Mouse (Mus musculus) CH12F3 (cell line): ENCODE measurements around the gene Hoxd13.

Experiments used
- in situ Hi-C: fragments of 300-500 bp; cut with MboI; formaldehyde crosslinking; loops from 2 replicates; pipeline ENCODE4 v1.14.3; 2020; ENCODE audit warnings: low sequenced_read_pairs

Hoxd13 gene

DNA sequence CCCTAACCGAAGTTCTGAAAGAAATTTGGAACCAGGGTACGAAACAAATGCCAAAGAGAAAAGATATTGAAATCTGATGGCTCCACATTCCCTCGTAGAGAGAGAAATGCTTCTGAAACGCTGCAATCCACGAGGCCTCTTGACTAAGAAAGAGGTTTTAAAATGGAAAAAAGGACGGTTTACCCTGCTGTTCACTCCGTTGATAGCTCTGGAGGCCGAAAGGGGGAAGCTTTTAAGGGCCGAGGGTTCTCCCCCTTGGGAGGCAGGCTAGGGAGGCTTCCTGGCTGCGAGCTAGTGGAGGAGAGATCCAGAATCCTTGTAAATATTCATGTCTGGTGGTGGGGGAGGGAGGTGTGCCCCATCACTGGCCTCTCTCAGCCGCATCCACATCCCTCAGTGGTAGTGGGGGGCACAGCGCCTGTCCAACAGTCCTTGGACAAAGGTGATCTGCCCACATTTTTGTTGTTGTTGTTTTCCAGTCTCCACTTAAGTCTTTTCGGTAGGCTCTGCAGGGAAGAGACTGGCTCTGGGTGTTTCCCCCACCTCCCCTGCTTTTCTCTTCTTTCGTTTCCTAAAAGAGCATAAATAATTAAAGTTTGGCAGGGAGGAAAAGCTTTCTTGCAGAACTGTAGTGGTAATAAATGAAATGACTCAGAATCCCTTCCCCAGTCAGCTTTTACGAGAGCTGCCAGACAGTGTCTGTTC lies 10.9 kb downstream of the Hoxd13 start, which contains the start of gene Hoxd11:
Gene Hoxd11, plus strand, starts transcription at position 667 of the 705 bp plus-strand sequence.
- in situ Hi-C loops: loop anchor here (25.0 kb wide), 1 partner anchor 633 kb away; no protein-coding TSS in a partner anchor

DNA sequence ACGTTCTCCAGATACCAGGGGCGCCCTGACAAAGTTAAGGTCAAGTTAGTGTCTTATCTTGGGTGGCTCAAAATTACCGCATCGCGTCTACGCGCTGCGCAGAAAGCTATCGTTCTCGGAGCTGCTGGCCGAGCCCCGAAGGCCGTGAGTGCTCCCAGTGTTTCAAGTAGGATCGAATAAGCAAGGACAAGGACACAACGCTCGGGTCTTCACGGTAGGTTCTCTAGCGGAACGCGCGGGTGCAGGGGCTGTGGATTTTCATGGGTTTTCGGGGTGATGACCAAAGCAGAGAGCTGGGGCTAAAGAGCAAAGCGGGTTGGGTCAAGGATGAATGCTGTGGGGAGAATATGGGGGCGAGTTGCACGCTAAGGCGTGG lies 11.5 kb downstream of the Hoxd13 start:
- in situ Hi-C loops: loop anchor here (25.0 kb wide), 1 partner anchor 633 kb away; no protein-coding TSS in a partner anchor

GRCm38 (mm10) chr2:74679980-74680379 lies 11.9 kb downstream of the Hoxd13 start:
- in situ Hi-C loops: loop anchor here (25.0 kb wide), 1 partner anchor 632 kb away; no protein-coding TSS in a partner anchor

DNA sequence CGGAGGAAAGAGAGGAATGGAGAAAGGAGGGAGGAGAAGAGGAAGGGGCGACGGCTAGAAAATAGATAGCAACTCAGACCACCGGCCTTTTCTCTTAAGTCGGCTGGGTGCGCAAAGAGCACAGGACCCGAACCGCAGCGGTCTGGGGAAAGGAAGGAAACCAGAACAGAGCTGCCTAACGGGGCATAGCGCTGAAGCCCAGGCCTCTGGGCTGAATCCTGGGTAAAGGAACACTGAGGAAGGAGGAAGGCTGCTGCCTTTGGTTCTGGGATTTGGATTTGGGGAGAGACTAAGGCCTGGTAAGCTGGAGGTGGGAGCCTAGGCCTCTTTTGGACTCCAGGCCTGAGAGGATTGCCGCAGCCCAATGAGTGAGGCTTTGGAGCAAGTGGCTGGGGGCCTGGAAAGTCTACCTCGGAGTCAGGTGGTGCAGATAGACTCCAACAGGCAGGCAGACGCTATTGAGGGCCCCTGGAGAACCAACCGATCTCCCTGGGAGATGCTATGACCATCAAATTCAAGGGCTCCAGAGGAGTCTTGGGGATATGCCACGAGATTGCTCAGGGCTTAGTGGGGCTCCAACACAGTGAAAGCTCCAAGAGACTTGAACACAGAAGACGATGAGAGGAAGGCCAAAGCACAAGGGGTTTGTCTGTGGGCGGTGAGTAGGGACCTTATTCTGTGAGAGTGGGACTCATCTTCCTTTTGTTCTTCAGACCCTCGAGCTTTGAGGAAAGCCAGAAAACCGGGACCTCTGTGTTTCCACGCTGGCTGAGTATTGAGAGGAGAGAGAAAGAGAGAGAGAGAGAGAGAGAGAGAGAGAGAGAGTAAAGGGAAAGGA lies 12.7 kb downstream of the Hoxd13 start:
- in situ Hi-C loops: loop anchor here (25.0 kb wide), 1 partner anchor 632 kb away; no protein-coding TSS in a partner anchor

DNA sequence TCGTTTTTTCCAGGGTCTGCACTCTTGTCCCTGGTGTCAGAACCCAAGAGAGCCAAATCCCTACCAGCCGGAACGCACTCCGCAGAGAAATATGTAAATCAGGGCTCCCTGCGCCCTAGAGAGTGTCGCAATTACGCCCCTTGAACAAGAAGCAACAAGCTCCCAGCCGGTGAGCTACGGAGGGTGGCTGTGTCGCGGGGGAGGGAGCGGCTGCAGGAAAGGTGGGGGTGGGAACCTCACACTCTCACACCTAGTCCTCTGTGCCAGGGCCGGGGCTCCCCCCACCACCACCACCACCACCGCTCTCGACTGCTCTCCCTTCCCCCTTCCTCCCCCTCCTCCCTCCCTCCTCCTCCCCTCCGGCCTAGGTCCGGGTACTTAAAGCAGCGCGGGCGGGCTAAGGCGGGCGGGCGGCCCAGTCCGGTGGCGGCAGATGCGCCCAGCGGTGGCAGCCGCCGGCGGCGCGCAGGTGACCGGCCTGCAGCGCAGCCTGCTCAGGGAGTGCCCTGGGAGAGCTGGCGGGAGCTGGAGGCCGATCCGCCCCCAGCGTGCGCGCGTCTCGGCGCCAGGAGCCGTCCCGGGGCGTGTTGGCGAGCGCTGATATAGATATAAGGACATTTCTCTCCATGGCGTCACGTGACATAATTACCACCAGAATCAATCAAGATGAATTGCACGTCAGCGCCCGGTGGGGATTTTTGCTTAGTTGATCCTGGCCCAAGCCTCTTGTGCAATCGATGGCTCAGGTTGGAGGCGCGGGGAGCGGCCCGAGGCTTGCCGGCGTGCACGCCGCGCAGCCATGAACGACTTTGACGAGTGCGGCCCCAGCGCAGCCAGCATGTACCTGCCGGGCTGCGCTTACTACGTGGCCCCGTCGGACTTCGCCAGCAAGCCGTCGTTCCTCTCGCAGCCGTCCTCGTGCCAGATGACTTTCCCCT lies 13.8 kb downstream of the Hoxd13 start:
- in situ Hi-C loops: loop anchor here (25.0 kb wide), 1 partner anchor 630 kb away; no protein-coding TSS in a partner anchor

DNA sequence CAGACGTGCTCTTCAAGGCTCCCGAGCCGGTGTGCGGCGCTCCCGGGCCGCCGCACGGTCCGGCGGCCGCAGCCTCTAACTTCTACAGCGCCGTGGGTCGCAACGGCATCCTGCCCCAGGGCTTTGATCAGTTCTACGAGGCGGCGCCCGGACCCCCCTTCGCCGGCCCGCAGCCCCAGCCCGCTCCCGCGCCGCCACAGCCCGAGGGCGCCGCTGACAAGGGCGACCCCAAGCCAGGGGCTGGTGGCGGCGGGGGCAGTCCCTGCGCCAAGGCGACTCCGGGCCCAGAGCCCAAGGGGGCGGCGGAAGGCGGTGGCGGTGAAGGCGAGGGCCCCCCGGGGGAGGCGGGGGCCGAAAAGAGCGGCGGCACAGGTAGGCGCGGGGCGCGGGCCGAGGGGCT lies 14.7 kb downstream of the Hoxd13 start:
- in situ Hi-C loops: loop anchor here (25.0 kb wide), 1 partner anchor 630 kb away; no protein-coding TSS in a partner anchor

- in situ Hi-C loops: loop anchor here (25.0 kb wide), 1 partner anchor 629 kb away; no protein-coding TSS in a partner anchor
Observed at GRCm38 (mm10) chr2:74683471-74683951, 15.4 kb downstream of the Hoxd13 start.

GRCm38 (mm10) chr2:74684106-74684505 lies 16.0 kb downstream of the Hoxd13 start:
- in situ Hi-C loops: loop anchor here (25.0 kb wide), 1 partner anchor 628 kb away; no protein-coding TSS in a partner anchor

- in situ Hi-C loops: loop anchor here (25.0 kb wide), 1 partner anchor 627 kb away; no protein-coding TSS in a partner anchor
Observed at GRCm38 (mm10) chr2:74685059-74685603, 17.0 kb downstream of the Hoxd13 start.

GRCm38 (mm10) chr2:74686301-74686987 lies 18.3 kb downstream of the Hoxd13 start:
- in situ Hi-C loops: loop anchor here (25.0 kb wide), 1 partner anchor 626 kb away; no protein-coding TSS in a partner anchor

DNA sequence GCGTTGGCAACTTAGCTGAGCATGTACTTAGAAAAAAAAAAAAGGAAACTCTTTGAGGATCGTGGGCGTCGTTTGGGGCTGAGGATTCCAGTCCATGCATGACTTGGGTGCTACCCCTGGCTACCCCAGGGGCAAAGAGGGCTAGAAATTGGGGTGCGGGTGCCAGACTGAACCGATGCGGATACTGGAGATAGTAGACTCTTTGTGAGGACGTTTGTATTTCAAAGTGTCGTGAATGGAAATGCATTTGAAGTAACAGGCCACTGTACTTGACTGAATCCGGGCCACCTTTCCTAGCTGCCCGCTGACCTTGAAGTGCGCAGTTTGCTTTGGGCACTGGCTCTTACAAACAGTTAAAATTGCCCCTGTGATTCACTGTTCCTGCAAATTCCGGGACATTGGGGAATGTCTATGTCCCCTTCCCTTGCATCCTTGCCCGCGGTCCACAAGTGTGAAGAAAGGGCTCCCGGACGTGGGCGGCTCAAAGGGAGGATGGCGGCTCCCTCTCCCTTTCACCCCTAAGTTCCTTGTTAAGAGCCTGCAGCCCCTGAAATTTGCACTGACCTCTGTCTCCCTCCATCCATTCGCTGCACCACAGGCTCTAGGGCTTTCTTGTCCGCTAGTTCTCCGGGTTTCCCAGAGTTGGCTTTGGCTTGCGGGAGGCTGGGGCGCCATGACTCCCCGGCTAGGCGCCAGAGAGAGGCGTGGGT lies 19.0 kb downstream of the Hoxd13 start:
- in situ Hi-C loops: loop anchor here (25.0 kb wide), 1 partner anchor 625 kb away; no protein-coding TSS in a partner anchor

DNA sequence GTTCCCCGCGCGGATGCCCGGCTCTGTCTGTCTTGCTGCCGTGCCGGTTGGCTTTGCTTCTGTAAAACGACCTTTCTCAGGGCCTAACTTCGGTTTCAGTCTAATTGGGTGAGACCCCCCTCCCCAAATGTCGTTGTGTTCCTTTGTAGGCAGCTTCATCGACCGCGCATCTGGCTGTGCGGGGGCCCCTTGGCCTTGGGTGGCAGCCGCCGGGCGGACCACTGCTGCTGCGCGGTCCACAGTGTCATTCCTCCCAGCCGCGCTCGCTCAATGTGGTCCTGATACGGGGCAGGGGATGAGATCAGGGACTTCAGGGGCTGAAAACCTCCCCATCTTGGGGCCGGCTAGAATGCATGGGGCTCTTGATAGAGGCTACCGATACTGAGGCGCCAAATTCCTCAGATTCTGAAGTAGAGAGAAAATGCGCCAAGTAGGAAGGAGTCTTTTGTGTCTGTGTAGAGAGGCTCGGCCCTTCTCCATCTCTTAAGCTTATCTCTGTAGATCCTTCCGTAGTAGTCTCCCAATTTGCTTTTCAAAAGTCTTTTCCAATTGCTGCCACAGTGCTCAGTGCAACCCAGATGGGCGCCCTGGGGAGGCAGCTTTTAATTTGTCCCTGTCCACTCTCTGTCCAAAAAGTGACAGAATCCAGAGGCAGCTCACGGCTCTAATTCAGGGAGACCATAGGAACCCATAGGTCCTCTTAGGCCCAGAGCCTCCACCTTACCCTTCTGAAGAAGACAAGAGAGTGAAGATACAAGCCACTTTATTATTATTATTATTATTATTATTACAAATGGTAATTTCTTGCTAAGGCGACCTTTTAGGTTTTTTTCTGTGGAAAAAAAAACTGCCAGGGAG lies 19.8 kb downstream of the Hoxd13 start:
- in situ Hi-C loops: loop anchor here (25.0 kb wide), 1 partner anchor 624 kb away; no protein-coding TSS in a partner anchor

DNA sequence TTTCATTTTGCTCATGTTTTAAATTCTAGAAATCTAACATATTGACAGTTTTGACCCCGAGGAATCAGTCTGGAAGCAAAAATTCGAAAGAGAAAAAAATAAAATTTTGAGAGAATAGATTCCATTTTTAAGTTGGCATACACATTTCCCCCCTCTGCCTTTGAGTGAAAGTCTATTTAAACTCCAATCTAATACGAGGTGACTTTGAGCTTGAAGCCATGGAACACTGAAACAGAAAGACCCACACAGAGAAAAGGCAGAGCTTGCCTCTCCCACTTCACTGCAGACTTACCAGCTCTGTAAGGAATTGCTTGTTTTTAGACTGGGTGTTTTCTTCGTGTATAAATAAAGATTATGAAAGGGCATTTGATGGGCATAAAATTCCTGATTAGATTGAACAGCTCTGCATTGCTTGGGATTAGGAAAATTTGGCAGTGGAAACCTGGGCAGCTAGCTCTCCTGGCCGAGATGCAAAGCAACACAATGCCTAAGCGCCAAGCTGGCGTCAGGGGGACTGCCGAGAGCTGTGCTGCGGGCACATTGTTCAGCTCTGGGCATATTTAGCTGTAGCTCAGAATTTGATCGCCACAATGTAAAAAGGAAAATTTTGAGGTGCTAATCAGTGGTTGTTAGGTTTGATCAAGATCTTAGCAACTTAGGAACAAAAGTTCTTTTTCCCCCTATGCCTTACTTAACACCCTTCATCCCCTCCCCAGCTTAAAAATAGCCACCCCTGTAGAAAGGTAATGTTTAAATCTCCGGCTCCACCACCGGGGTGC lies 20.9 kb downstream of the Hoxd13 start:
- in situ Hi-C loops: loop anchor here (25.0 kb wide), 1 partner anchor 623 kb away; no protein-coding TSS in a partner anchor

- in situ Hi-C loops: loop anchor here (10.0 to 25.0 kb wide), 2 partner anchors 455 to 623 kb away; no protein-coding TSS in a partner anchor
Observed at GRCm38 (mm10) chr2:74689574-74690337, 21.6 kb downstream of the Hoxd13 start.

DNA sequence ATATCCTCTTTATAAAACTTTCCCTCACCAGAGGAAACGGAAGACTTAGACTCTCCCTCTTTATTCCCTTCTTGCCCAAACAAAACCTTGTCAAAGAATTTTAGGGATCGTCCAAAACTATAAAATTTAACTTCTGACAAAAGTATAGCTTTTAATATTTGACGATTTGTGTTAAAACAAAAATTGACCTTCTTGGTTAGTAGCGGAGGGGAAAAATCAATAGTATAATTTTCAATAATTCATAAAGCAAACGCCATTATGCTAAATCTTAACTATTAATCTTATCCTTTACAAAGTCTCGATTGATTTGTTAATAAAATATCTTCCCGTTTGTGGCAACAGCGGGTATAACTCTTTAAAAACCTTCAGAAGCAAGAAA lies 22.2 kb downstream of the Hoxd13 start:
- in situ Hi-C loops: loop anchor here (10.0 to 25.0 kb wide), 2 partner anchors 454 to 622 kb away; no protein-coding TSS in a partner anchor
